Mouse (Mus musculus) olfactory bulb, adult 2 months (tissue): ENCODE data around the gene Rps6ka5. TPM values are rescaled to one million over a fixed set of nuclear protein-coding genes. Genes with fewer than 3 reads are reported as not detected.

Experiments used
- H3K27ac ChIP-seq: fragments of 200-500 bp; 2 replicates; pipeline ENCODE4 v1.5.1; 2012; ENCODE audit warnings: low read depth, low read length; ENCODE audit not compliant: insufficient read depth
- H3K4me1 ChIP-seq: fragments of 200-500 bp; 2 replicates; pipeline ENCODE4 v1.6.1; 2012; ENCODE audit warnings: low read length; ENCODE audit not compliant: control insufficient read depth, insufficient read depth
- H3K4me3 ChIP-seq: fragments of 200-500 bp; 2 replicates; pipeline ENCODE4 v1.5.1; 2012; ENCODE audit warnings: mild to moderate bottlenecking, low read depth, low read length, moderate library complexity; ENCODE audit not compliant: insufficient read depth
- CTCF ChIP-seq: fragments of 200-500 bp; IDR thresholded peaks from 2 replicates; pipeline ENCODE4 v1.5.1; 2012; ENCODE audit warnings: low read depth, mild to moderate bottlenecking, low read length, moderate library complexity; ENCODE audit not compliant: insufficient read depth
- POLR2A ChIP-seq: fragments of 200-500 bp; IDR thresholded peaks from 2 replicates; pipeline ENCODE4 v1.6.1; 2012; ENCODE audit warnings: mild to moderate bottlenecking, low read depth, low read length, moderate library complexity; ENCODE audit not compliant: insufficient read depth
- WGBS: fragments of 180-500 bp; shearing (Covaris S2); methylation state at CpG from one replicate; pipeline ENCODE4 v1.1.7; 2018; 5-methylcytosine and 5-hydroxymethylcytosine counted together
- polyA plus RNA-seq: library from polyadenylated mRNA; stranded (reverse); fragments of >200 nt; gene quantifications from 2 replicates; pipeline ENCODE4 v1.2.4, GENCODE M21; 2012; ENCODE audit warnings: low replicate concordance; ENCODE audit not compliant: missing spikeins, insufficient read depth, insufficient read length

Gene Rps6ka5
- polyA plus RNA-seq, 1 experiment = not detected

GRCm38 (mm10) chr12:100762663-100763425 lies 36.1 kb upstream of the Rps6ka5 start:
- 49% methylated on average over 11 of the region's 11 CpGs for WGBS
- TF ChIP-seq POLR2A = no peak
- TF ChIP-seq CTCF = no peak
- Histone ChIP-seq H3K4me3 (no peak overlapping the region), H3K27ac (no peak overlapping the region), H3K4me1 (peaks cover 5% of the 10 kb centered on the region)

- TF ChIP-seq CTCF = no peak
- TF ChIP-seq POLR2A = no peak
- 75% methylated on average over 4 of the region's 4 CpGs for WGBS
- Histone ChIP-seq H3K4me3 (no peak overlapping the region), H3K27ac (no peak overlapping the region), H3K4me1 (no peaks in the 10 kb centered on the region)
These were observed 30.6 kb upstream of the Rps6ka5 start for GRCm38 (mm10) chr12:100757427-100757826.

GRCm38 (mm10) chr12:100753716-100754115 lies 26.9 kb upstream of the Rps6ka5 start:
- WGBS = 47% methylated on average over 1 of the region's 1 CpGs
- Histone ChIP-seq H3K4me1 (no peaks in the 10 kb centered on the region), H3K27ac (no peak overlapping the region), H3K4me3 (no peak overlapping the region)
- TF ChIP-seq CTCF (no peak), POLR2A (no peak)

DNA sequence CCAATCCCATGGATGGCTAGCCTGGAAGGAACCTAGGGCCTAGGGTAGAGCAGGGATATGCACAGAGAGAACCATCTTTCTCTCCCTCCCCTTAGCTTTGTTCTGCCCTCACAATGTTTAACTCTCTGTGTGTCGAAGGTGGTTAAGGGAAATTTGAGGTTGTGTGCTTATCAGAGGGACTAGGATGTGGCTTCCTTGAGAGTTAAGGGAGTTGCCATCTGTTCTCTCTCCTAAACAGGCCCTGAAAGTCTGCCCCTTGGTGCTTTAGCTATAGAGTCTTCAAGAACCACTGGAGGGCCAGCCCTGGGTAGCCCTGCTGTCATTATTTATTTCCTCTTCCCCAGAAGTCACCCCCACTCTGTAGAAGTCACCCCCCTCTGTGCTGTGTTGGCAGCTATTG lies 26.2 kb upstream of the Rps6ka5 start:
- Histone ChIP-seq H3K4me3 (no peak overlapping the region), H3K4me1 (no peaks in the 10 kb centered on the region), H3K27ac (no peak overlapping the region)
- WGBS = 88% methylated on average over 1 of the region's 1 CpGs
- TF ChIP-seq CTCF (no peak), POLR2A (no peak)

- Histone ChIP-seq H3K27ac (no peak overlapping the region), H3K4me3 (no peak overlapping the region), H3K4me1 (no peaks in the 10 kb centered on the region)
- TF ChIP-seq POLR2A (no peak), CTCF (no peak)
- 65% methylated on average over 2 of the region's 2 CpGs for WGBS
These were observed 15.7 kb upstream of the Rps6ka5 start for GRCm38 (mm10) chr12:100742468-100742867.

DNA sequence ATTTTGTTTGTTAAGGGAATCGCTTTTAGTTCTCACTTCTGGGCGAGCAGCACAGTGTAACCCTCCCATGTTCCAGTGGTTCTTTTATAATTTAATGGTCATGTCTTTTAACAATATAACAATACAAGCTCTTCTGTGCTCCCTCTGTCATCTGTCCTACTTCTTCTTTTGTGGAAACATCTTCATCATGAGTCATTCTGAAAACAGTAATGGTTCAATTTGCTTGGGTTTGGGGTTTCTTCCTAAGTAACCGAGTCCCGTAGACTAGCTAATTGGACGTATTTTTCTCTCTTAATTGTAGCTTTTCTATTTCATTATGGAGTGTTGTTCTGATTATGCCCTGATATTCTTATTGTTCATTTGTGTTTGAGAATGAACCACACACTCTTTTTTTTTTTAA lies 13.5 kb upstream of the Rps6ka5 start:
- 49% methylated on average over 5 of the region's 5 CpGs for WGBS
- H3K4me1 ChIP-seq = no peaks in the 10 kb centered on the region
- TF ChIP-seq POLR2A (no peak), CTCF (no peak)
- no peak overlapping the region for H3K4me3 ChIP-seq
- no peak overlapping the region for H3K27ac ChIP-seq

- TF ChIP-seq POLR2A (no peak), CTCF (no peak)
- H3K4me1 ChIP-seq = peaks cover 2% of the 10 kb centered on the region; the same call in 1 of the 2 replicates
- H3K4me3 ChIP-seq = no peak overlapping the region
- 82% methylated on average over 4 of the region's 4 CpGs for WGBS
- no peak overlapping the region for H3K27ac ChIP-seq
These were observed 12.3 kb upstream of the Rps6ka5 start for GRCm38 (mm10) chr12:100739011-100739570.

DNA sequence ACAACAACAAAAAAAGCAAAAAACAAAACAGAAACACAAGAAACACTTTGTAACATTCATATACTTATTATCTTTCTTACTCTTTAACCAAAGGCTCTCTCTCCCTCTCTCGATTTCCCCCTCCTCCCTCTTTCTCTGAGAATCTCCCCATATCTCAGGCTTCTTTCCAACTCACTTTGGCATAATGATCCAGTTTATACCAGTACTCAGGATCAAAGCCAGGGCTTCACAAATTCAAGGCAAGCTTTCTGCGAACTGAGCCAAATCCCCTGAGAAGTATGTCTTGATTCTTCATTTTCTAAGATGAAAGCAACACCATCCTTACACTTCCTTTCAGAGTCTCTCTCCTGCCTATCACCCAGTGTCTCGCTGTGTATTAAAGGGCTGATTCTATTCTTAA lies 11.7 kb upstream of the Rps6ka5 start:
- TF ChIP-seq CTCF (no peak), POLR2A (no peak)
- Histone ChIP-seq H3K4me1 (peaks cover 2% of the 10 kb centered on the region; the same call in 1 of the 2 replicates), H3K27ac (no peak overlapping the region), H3K4me3 (no peak overlapping the region)
- 29% methylated on average over 3 of the region's 3 CpGs for WGBS

GRCm38 (mm10) chr12:100735581-100735980 lies 8.8 kb upstream of the Rps6ka5 start:
- Histone ChIP-seq H3K4me3 (no peak overlapping the region), H3K27ac (no peak overlapping the region), H3K4me1 (peaks cover 2% of the 10 kb centered on the region; the same call in 1 of the 2 replicates)
- no peak for TF ChIP-seq POLR2A
- no peak for TF ChIP-seq CTCF
- WGBS = 91% methylated on average over 2 of the region's 2 CpGs

- TF ChIP-seq CTCF (no peak), POLR2A (no peak)
- H3K4me3 ChIP-seq = no peak overlapping the region
- peaks cover 2% of the 10 kb centered on the region; the same call in 1 of the 2 replicates for H3K4me1 ChIP-seq
- no peak overlapping the region for H3K27ac ChIP-seq
- WGBS = 65% methylated on average over 5 of the region's 5 CpGs
These were observed 8.4 kb upstream of the Rps6ka5 start for GRCm38 (mm10) chr12:100735156-100735555.
